Mouse (Mus musculus) limb, embryonic 12.5 days (tissue): Measurements from ENCODE around the gene Sparc. TPM values are rescaled to one million over a fixed set of nuclear protein-coding genes. Genes with fewer than 3 reads are reported as not detected.

Experiments used
- ATAC-seq: fragments of 200-750 bp; cut with Nextera tagmentation; 2 replicates; pipeline ENCODE4 v1.8.0; 2017; ENCODE audit warnings: low read depth, moderate TSS enrichment; ENCODE audit not compliant: insufficient number of reproducible peaks, insufficient read depth, low FRiP score, low TSS enrichment
- H3K27ac ChIP-seq: fragments of 300-500 bp; sonication (generic); 2 replicates; pipeline ENCODE4 v1.5.1; 2016; ENCODE audit warnings: mild to moderate bottlenecking, moderate library complexity
- H3K27me3 ChIP-seq: fragments of 300-500 bp; sonication (generic); 2 replicates; pipeline ENCODE4 v1.6.1; 2016; ENCODE audit warnings: mild to moderate bottlenecking, moderate library complexity
- H3K36me3 ChIP-seq: fragments of 300-500 bp; sonication (generic); 2 replicates; pipeline ENCODE4 v1.6.1; 2016; ENCODE audit warnings: mild to moderate bottlenecking, moderate library complexity
- H3K4me1 ChIP-seq: fragments of 300-500 bp; sonication (generic); replicated peaks from 2 replicates; pipeline ENCODE4 v1.6.1; 2016
- H3K4me2 ChIP-seq: fragments of 300-500 bp; sonication (generic); 2 replicates; pipeline ENCODE4 v1.6.1; 2016; ENCODE audit warnings: mild to moderate bottlenecking, moderate library complexity
- H3K4me3 ChIP-seq: fragments of 300-500 bp; sonication (generic); replicated peaks from 2 replicates; pipeline ENCODE4 v1.5.1; 2016; ENCODE audit warnings: mild to moderate bottlenecking
- H3K9ac ChIP-seq: fragments of 300-500 bp; sonication (generic); replicated peaks from 2 replicates; pipeline ENCODE4 v1.6.1; 2016; ENCODE audit warnings: mild to moderate bottlenecking, moderate library complexity
- H3K9me3 ChIP-seq: fragments of 300-500 bp; sonication (generic); 2 replicates; pipeline ENCODE4 v1.6.1; 2016; ENCODE audit warnings: mild to moderate bottlenecking, moderate library complexity
- WGBS: fragments of 180-500 bp; shearing (Covaris S2); methylation state at CpG from one replicate; pipeline ENCODE4 v1.1.7; 2016; 5-methylcytosine and 5-hydroxymethylcytosine counted together
- polyA plus RNA-seq: library from polyadenylated mRNA; unstranded; fragments of >200 nt; fragmentation: Nextera tagmentation; extraction: Ambion mirVana; gene quantifications from 2 replicates; pipeline ENCODE4 v1.2.1, GENCODE M21; 2016

The Sparc gene
- polyA plus RNA-seq, 1 experiment from 2014 or later = 444 TPM

GRCm38 (mm10) chr11:55365242-55365641 is 57.7 kb downstream of the Sparc start:
- Histone ChIP-seq H3K9ac (no peak overlapping the region), H3K27me3 (0 out of 2 replicates have a peak, but pooled peaks cover 4% of the 10 kb centered on the region), H3K4me1 (peaks cover 20% of the 10 kb centered on the region), H3K36me3 (no peaks in the 10 kb centered on the region), H3K27ac (no peak overlapping the region), H3K4me3 (no peak overlapping the region), H3K9me3 (no peaks in the 10 kb centered on the region), H3K4me2 (no peak overlapping the region)
- no peak for ATAC-seq
- 12% methylated on average over 4 of the region's 4 CpGs for WGBS

- Histone ChIP-seq H3K4me3 (no peak overlapping the region), H3K4me2 (no peak overlapping the region), H3K27ac (no peak overlapping the region), H3K36me3 (no peaks in the 10 kb centered on the region), H3K9ac (no peak overlapping the region), H3K9me3 (no peaks in the 10 kb centered on the region), H3K27me3 (0 out of 2 replicates have a peak, but pooled peaks cover 4% of the 10 kb centered on the region), H3K4me1 (peaks cover 20% of the 10 kb centered on the region)
- no peak for ATAC-seq
- WGBS = 89% methylated on average over 3 of the region's 3 CpGs
Observed at GRCm38 (mm10) chr11:55364662-55365061, 58.3 kb downstream of the Sparc start.

GRCm38 (mm10) chr11:55358094-55358783 is 64.7 kb downstream of the Sparc start:
- no peak overlapping the region for H3K4me3 ChIP-seq
- 0 out of 2 replicates have a peak, but pooled peaks cover 3% of the 10 kb centered on the region for H3K4me1 ChIP-seq
- 81% methylated on average over 15 of the region's 15 CpGs for WGBS
- no peaks in the 10 kb centered on the region for H3K9me3 ChIP-seq
- no peak overlapping the region for H3K9ac ChIP-seq
- no peak overlapping the region for H3K27ac ChIP-seq
- H3K36me3 ChIP-seq = no peaks in the 10 kb centered on the region
- ATAC-seq = no peak
- no peaks in the 10 kb centered on the region for H3K27me3 ChIP-seq
- H3K4me2 ChIP-seq = no peak overlapping the region

- H3K9ac ChIP-seq = no peak overlapping the region
- H3K4me1 ChIP-seq = 0 out of 2 replicates have a peak, but pooled peaks cover 3% of the 10 kb centered on the region
- H3K36me3 ChIP-seq = no peaks in the 10 kb centered on the region
- no peaks in the 10 kb centered on the region for H3K27me3 ChIP-seq
- WGBS = 87% methylated on average over 2 of the region's 2 CpGs
- H3K4me3 ChIP-seq = no peak overlapping the region
- no peaks in the 10 kb centered on the region for H3K9me3 ChIP-seq
- no peak overlapping the region for H3K27ac ChIP-seq
- no peak overlapping the region for H3K4me2 ChIP-seq
- no peak for ATAC-seq
Observed at GRCm38 (mm10) chr11:55356846-55357245, 66.1 kb downstream of the Sparc start.

Other genes with a start within 250 kb of the Sparc start
- gene Slc36a2, start 238.1 kb downstream of the Sparc start, polyA plus RNA-seq = 0.15 TPM in 2 replicates
- gene Slc36a1, start 218.8 kb downstream of the Sparc start, polyA plus RNA-seq = 1.5 and 1.6 TPM in 2 replicates
- 0.18 and 0.22 TPM in 2 replicates for gene Fat2, start 86.6 kb downstream of the Sparc start, polyA plus RNA-seq
- gene Atox1, start 38.1 kb upstream of the Sparc start, polyA plus RNA-seq = 264 and 265 TPM in 2 replicates
- gene G3bp1, start 46.5 kb upstream of the Sparc start, polyA plus RNA-seq = 246 and 248 TPM in 2 replicates
- gene Glra1, start 185.0 kb upstream of the Sparc start, polyA plus RNA-seq = not detected in 2 replicates